Mouse (Mus musculus): ENCODE measurements at regions not wholly inside any gene's neighbourhood (a gene's known extent, or its start where the extent isn't known, plus 50 kb on each side); places are given as distances from the start of the nearest gene placed in this dataset.
"Not testable (repeated sequence)": the region's sequence is repeated elsewhere in the genome, so short reads cannot be mapped to it uniquely, and the experiment has no call there.

DNA sequence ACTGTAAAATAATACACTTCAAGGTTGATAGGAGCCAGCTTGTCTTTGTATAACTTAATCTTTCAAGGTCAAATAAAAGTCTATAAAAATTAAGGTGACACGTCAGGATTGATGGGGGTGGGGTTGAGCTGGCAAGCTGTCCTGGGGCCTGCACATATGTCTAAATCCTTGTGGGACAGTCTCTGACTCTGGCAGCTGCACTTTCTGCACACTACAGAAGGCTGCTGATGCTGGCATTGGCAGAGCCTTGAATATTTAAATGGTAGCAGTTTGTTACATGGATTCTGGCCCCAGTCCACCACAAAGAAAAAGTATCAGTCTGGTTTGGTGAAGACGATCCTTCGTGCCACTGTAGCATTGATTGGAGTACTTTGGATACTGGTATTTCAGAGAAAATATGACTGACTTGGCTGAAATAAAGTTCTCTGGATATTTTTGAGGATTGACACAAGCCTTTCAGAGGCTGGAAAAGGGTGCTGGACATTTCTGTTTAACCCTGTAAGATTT is 3648.0 kb downstream of the 9330182O14Rik start:
- not testable (repeated sequence) for DNase-seq (ENCODE audit: low spot score in 2 of 2)

GRCm38 (mm10) chr15:43784171-43784570 is 3650.0 kb downstream of the 9330182O14Rik start:
- DNase-seq (ENCODE audit: low spot score in 2 of 2) = no peak

DNA sequence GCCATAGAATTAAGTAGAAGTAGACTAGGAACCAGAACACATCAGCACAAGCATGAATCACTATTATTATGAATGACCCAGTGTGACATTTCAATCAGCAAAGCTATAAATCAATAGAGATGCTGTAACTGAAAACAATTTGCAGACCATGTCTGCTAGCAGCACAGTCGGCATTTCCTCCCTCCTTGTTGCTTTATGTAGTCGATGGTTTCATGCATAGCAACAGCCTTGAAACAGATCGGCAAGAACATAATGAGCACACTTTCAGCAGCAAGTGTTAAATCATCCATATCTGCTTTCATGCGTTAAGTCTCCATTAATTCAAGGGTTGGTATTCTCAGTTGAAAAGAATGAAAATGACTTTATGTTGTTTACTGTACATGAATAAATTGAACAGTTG is 3669.2 kb downstream of the 9330182O14Rik start:
- DNase-seq (ENCODE audit: low spot score in 2 of 2) = peak in 1 of 2 experiments; percentile 12
